Mouse (Mus musculus) C2C12 (cell line): ENCODE data around the gene Tnfrsf13b. TPM values are rescaled to one million over a fixed set of nuclear protein-coding genes. Genes with fewer than 3 reads are reported as not detected.
"Not testable (repeated sequence)": the region's sequence is repeated elsewhere in the genome, so short reads cannot be mapped to it uniquely, and the experiment has no call there.

Experiments
- H3K27me3 ChIP-seq: one replicate; pipeline ENCODE4 v1.6.1; 2011; ENCODE audit not compliant: control insufficient read depth, insufficient read depth, insufficient read length
- H3K36me3 ChIP-seq: one replicate; pipeline ENCODE4 v1.6.1; 2011; ENCODE audit not compliant: control insufficient read depth, insufficient read depth
- H3K4me3 ChIP-seq: one replicate; pipeline ENCODE4 v1.5.1; 2011; ENCODE audit warnings: mild to moderate bottlenecking, control low read depth; ENCODE audit not compliant: poor library complexity, insufficient read depth, severe bottlenecking
- H3K79me2 ChIP-seq: one replicate; pipeline ENCODE4 v1.6.1; 2011; ENCODE audit not compliant: control insufficient read depth, insufficient read depth
- H3K79me3 ChIP-seq: one replicate; pipeline ENCODE4 v1.6.1; 2011; ENCODE audit warnings: low read depth, control low read depth
- H3ac ChIP-seq: one replicate; pipeline ENCODE3; 2011; ENCODE audit warnings: low read depth; ENCODE audit not compliant: control insufficient read depth, insufficient read length
- CEBPB ChIP-seq: IDR thresholded peaks from one replicate; pipeline ENCODE4 v1.6.1; 2011; ENCODE audit warnings: low read depth, mild to moderate bottlenecking, control low read depth, moderate library complexity
- CTCF ChIP-seq: IDR thresholded peaks from one replicate; pipeline ENCODE4 v1.5.1; 2011; ENCODE audit not compliant: control insufficient read depth, insufficient read depth, insufficient read length
- FOSL1 ChIP-seq: IDR thresholded peaks from one replicate; pipeline ENCODE4 v1.8.0; 2011; ENCODE audit warnings: mild to moderate bottlenecking, low read length; ENCODE audit not compliant: poor library complexity, insufficient read depth, severe bottlenecking
- MAX ChIP-seq: IDR thresholded peaks from one replicate; pipeline ENCODE4 v1.6.1; 2011; ENCODE audit warnings: mild to moderate bottlenecking, control low read depth
- MYOD1 ChIP-seq: IDR thresholded peaks from one replicate; pipeline ENCODE4 v1.6.1; 2011; ENCODE audit warnings: low read depth; ENCODE audit not compliant: control insufficient read depth, insufficient read length
- MYOG ChIP-seq: IDR thresholded peaks from one replicate; pipeline ENCODE4 v1.6.1; 2011; ENCODE audit not compliant: control insufficient read depth, insufficient read length; ENCODE audit errors: extremely low read depth
- USF1 ChIP-seq: IDR thresholded peaks from one replicate; pipeline ENCODE4 v1.6.1; 2011; ENCODE audit warnings: low read depth, mild to moderate bottlenecking, control low read depth, moderate library complexity
- polyA plus RNA-seq: library from polyadenylated mRNA; unstranded; fragments of >200 nt; fragmentation: generic; extraction: Trizol; gene quantifications from one replicate; pipeline ENCODE4 v1.2.1, GENCODE M21; 2012; ENCODE audit warnings: missing spikeins

Gene Tnfrsf13b
- polyA plus RNA-seq, 1 experiment = not detected

- Histone ChIP-seq H3ac (no peak overlapping the region), H3K79me2 (no peaks in the 10 kb centered on the region), H3K4me3 (no peak overlapping the region), H3K27me3 (no peaks in the 10 kb centered on the region), H3K79me3 (no peaks in the 10 kb centered on the region), H3K36me3 (no peaks in the 10 kb centered on the region)
- TF ChIP-seq MAX = no peak
- TF ChIP-seq CTCF = no peak
- TF ChIP-seq MYOG = no peak
- TF ChIP-seq CEBPB = no peak
Observed at GRCm38 (mm10) chr11:61123886-61124285, 2.7 kb upstream of the Tnfrsf13b start.

- Histone ChIP-seq H3K4me3 (no peak overlapping the region), H3K27me3 (no peaks in the 10 kb centered on the region), H3K79me2 (no peaks in the 10 kb centered on the region), H3K36me3 (no peaks in the 10 kb centered on the region), H3K79me3 (no peaks in the 10 kb centered on the region), H3ac (no peak overlapping the region)
- TF ChIP-seq MYOG = no peak
- no peak for TF ChIP-seq USF1
- no peak for TF ChIP-seq FOSL1
- no peak for TF ChIP-seq MYOD1
- no peak for TF ChIP-seq CEBPB
- no peak for TF ChIP-seq CTCF
- TF ChIP-seq MAX = no peak
Observed at GRCm38 (mm10) chr11:61125970-61126369, 585 bp upstream of the Tnfrsf13b start.

GRCm38 (mm10) chr11:61127421-61128055, 983 bp downstream of the Tnfrsf13b start:
- Histone ChIP-seq H3ac (no peak overlapping the region), H3K79me3 (no peaks in the 10 kb centered on the region), H3K36me3 (no peaks in the 10 kb centered on the region), H3K79me2 (no peaks in the 10 kb centered on the region), H3K27me3 (no peaks in the 10 kb centered on the region), H3K4me3 (no peak overlapping the region)
- TF ChIP-seq MYOD1 = no peak
- TF ChIP-seq MAX = no peak

- Histone ChIP-seq H3ac (no peak overlapping the region), H3K79me2 (no peaks in the 10 kb centered on the region), H3K79me3 (no peaks in the 10 kb centered on the region), H3K27me3 (no peaks in the 10 kb centered on the region), H3K36me3 (no peaks in the 10 kb centered on the region), H3K4me3 (no peak overlapping the region)
- TF ChIP-seq CTCF (no peak), MYOG (no peak), FOSL1 (no peak), USF1 (no peak)
Observed at GRCm38 (mm10) chr11:61129305-61129704, 2.8 kb downstream of the Tnfrsf13b start.

- not testable (repeated sequence) for H3K79me2 ChIP-seq, H3K4me3 ChIP-seq, H3K79me3 ChIP-seq, H3K36me3 ChIP-seq, H3K27me3 ChIP-seq, H3ac ChIP-seq
Observed at GRCm38 (mm10) chr11:61130646-61131045, 4.1 kb downstream of the Tnfrsf13b start.

GRCm38 (mm10) chr11:61132943-61133342, 6.4 kb downstream of the Tnfrsf13b start:
- no peak overlapping the region for H3ac ChIP-seq
- TF ChIP-seq CTCF (no peak), FOSL1 (no peak), MYOD1 (no peak), MYOG (no peak), CEBPB (no peak), USF1 (no peak), MAX (no peak)
- peaks cover under 1% of the 10 kb centered on the region for H3K27me3 ChIP-seq
- H3K4me3 ChIP-seq = no peak overlapping the region
- no peaks in the 10 kb centered on the region for H3K79me3 ChIP-seq
- H3K79me2 ChIP-seq = no peaks in the 10 kb centered on the region
- no peaks in the 10 kb centered on the region for H3K36me3 ChIP-seq

GRCm38 (mm10) chr11:61141693-61142092, 15.1 kb downstream of the Tnfrsf13b start:
- TF ChIP-seq FOSL1 (no peak), CTCF (no peak), CEBPB (no peak), MYOG (no peak), MAX (no peak), USF1 (no peak), MYOD1 (no peak)
- Histone ChIP-seq H3K79me2 (no peaks in the 10 kb centered on the region), H3K27me3 (peaks cover 8% of the 10 kb centered on the region), H3ac (no peak overlapping the region), H3K4me3 (no peak overlapping the region), H3K36me3 (no peaks in the 10 kb centered on the region), H3K79me3 (no peaks in the 10 kb centered on the region)
